Mouse (Mus musculus) spleen, adult 2 months (tissue): ENCODE results near the gene Rbbp8nl. TPM values are rescaled to one million over a fixed set of nuclear protein-coding genes. Genes with fewer than 3 reads are reported as not detected.

ENCODE experiments used
- DNase-seq, 2 experiments: peaks; one replicate each; pipeline versions ENCODE4 v3.0.0 to v3.0.0-alpha.2; 2012 to 2021; ENCODE audit warnings: low spot score in 2 of 2, low read depth in 1 of 2
- H3K27ac ChIP-seq: fragments of 200-500 bp; 2 replicates; pipeline ENCODE4 v1.5.1; 2012; ENCODE audit warnings: low read length, inconsistent platforms; ENCODE audit not compliant: insufficient read depth
- H3K27me3 ChIP-seq: fragments of 200-500 bp; 2 replicates; pipeline ENCODE4 v1.6.1; 2012; ENCODE audit warnings: mild to moderate bottlenecking, moderate library complexity, low read length, inconsistent platforms; ENCODE audit not compliant: control insufficient read depth, insufficient read depth
- H3K36me3 ChIP-seq: fragments of 200-500 bp; 2 replicates; pipeline ENCODE4 v1.6.1; 2012; ENCODE audit warnings: mild to moderate bottlenecking, low read length, inconsistent platforms; ENCODE audit not compliant: control insufficient read depth, insufficient read depth
- H3K4me1 ChIP-seq: fragments of 200-500 bp; 2 replicates; pipeline ENCODE4 v1.6.1; 2011; ENCODE audit warnings: inconsistent platforms; ENCODE audit not compliant: control insufficient read depth, insufficient read depth, insufficient read length
- H3K4me3 ChIP-seq: fragments of 200-500 bp; 2 replicates; pipeline ENCODE4 v1.5.1; 2011; ENCODE audit warnings: mild to moderate bottlenecking, inconsistent platforms; ENCODE audit not compliant: insufficient read depth, insufficient read length; ENCODE audit errors: extremely low read depth
- CTCF ChIP-seq: fragments of 200-500 bp; IDR thresholded peaks from 2 replicates; pipeline ENCODE4 v1.5.1; 2011; ENCODE audit warnings: mild to moderate bottlenecking, inconsistent platforms; ENCODE audit not compliant: insufficient read depth, insufficient read length, insufficient replicate concordance; ENCODE audit errors: extremely low read depth
- POLR2A ChIP-seq: fragments of 200-500 bp; IDR thresholded peaks from 2 replicates; pipeline ENCODE4 v1.6.1; 2011; ENCODE audit warnings: low read depth, low read length, inconsistent platforms
- WGBS: fragments of 180-500 bp; shearing (Covaris S2); methylation state at CpG from one replicate; pipeline ENCODE4 v1.1.7; 2018; 5-methylcytosine and 5-hydroxymethylcytosine counted together
- polyA plus RNA-seq: library from polyadenylated mRNA; depleted of rRNA; stranded (reverse); fragments of >200 nt; gene quantifications from 2 replicates; pipeline ENCODE4 v1.2.3, GENCODE M21; 2012

Gene Rbbp8nl
- polyA plus RNA-seq, 1 experiment = not detected

GRCm38 (mm10) chr2:180317591-180317990, 27.9 kb upstream of the Rbbp8nl start:
- Histone ChIP-seq H3K36me3 (no peaks in the 10 kb centered on the region), H3K4me3 (no peak overlapping the region), H3K27me3 (no peaks in the 10 kb centered on the region), H3K4me1 (no peaks in the 10 kb centered on the region), H3K27ac (no peak overlapping the region)
- no peak for DNase-seq
- TF ChIP-seq POLR2A (no peak), CTCF (no peak)
- 82% methylated on average over 7 of the region's 7 CpGs for WGBS

- H3K27ac ChIP-seq = no peak overlapping the region
- WGBS = 69% methylated on average over 2 of the region's 2 CpGs
- DNase-seq = no peak
These were observed 24.6 kb upstream of the Rbbp8nl start for GRCm38 (mm10) chr2:180314292-180314691.

DNA sequence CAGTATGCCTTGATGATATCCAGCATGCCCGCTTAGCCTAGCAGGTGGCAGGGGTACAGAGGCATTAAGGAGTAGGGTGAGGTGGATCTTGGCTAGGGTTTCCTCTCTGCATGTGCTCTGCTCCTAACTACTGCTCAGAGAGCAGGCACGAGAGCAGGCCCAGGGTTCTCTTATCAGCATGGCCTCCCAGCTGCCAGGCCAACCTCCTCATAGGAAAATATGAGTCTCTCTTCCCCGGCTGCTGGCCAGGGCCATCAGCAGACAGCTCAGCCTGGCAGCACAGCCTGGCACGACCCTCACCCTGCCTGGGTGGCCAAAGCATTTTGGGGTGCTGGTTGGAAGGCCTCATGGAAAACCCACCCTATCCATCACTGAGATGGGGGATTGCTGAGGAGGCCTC, 21.5 kb upstream of the Rbbp8nl start:
- WGBS = 71% methylated on average over 4 of the region's 4 CpGs
- H3K4me3 ChIP-seq = no peak overlapping the region
- DNase-seq = no peak
- no peaks in the 10 kb centered on the region for H3K4me1 ChIP-seq
- no peaks in the 10 kb centered on the region for H3K27me3 ChIP-seq
- H3K36me3 ChIP-seq = no peaks in the 10 kb centered on the region
- no peak overlapping the region for H3K27ac ChIP-seq
- TF ChIP-seq CTCF = no peak
- TF ChIP-seq POLR2A = no peak

More at GRCm38 (mm10) chr2:180314292-180314691, 24.6 kb upstream of the Rbbp8nl start:
- no peaks in the 10 kb centered on the region for H3K36me3 ChIP-seq
- H3K27me3 ChIP-seq = no peaks in the 10 kb centered on the region
- no peaks in the 10 kb centered on the region for H3K4me1 ChIP-seq
- TF ChIP-seq POLR2A = no peak
- TF ChIP-seq CTCF = no peak
- no peak overlapping the region for H3K4me3 ChIP-seq

- WGBS = 31% methylated on average over 2 of the region's 2 CpGs
- no peak for TF ChIP-seq CTCF
- TF ChIP-seq POLR2A = no peak
- no peak overlapping the region for H3K27ac ChIP-seq
- no peaks in the 10 kb centered on the region for H3K36me3 ChIP-seq
- no peak overlapping the region for H3K4me3 ChIP-seq
- H3K4me1 ChIP-seq = no peaks in the 10 kb centered on the region
- H3K27me3 ChIP-seq = no peaks in the 10 kb centered on the region
- no peak for DNase-seq
These were observed 18.0 kb upstream of the Rbbp8nl start for GRCm38 (mm10) chr2:180307680-180308079.

GRCm38 (mm10) chr2:180306423-180307168, 16.9 kb upstream of the Rbbp8nl start:
- Histone ChIP-seq H3K36me3 (no peaks in the 10 kb centered on the region), H3K4me3 (no peak overlapping the region), H3K27me3 (no peaks in the 10 kb centered on the region), H3K27ac (no peak overlapping the region), H3K4me1 (no peaks in the 10 kb centered on the region)
- DNase-seq = no peak
- 86% methylated on average over 8 of the region's 8 CpGs for WGBS
- TF ChIP-seq POLR2A = no peak
- no peak for TF ChIP-seq CTCF

DNA sequence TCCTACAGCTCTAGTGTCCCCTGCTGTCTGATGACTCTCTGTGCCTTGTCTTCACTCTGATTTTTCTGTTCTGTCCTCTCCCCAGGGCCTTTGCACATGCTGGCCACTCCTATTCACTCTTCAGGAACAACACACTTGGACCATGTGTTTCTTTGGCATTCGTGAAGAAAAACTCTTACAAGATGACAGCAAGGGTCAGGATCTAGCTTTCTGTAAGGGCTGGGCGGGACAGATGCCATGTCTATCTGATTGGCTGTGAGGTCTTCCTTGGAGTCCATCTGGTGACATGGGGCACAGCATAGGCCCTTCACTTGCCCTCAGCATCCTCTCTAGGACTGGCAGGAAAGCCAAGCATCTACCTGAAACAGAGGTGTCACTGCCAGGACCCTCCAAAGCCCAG, 16.3 kb upstream of the Rbbp8nl start:
- WGBS = 70% methylated on average over 2 of the region's 2 CpGs
- H3K4me1 ChIP-seq = no peaks in the 10 kb centered on the region
- no peak overlapping the region for H3K4me3 ChIP-seq
- TF ChIP-seq POLR2A (no peak), CTCF (no peak)
- H3K27ac ChIP-seq = no peak overlapping the region
- H3K36me3 ChIP-seq = no peaks in the 10 kb centered on the region
- H3K27me3 ChIP-seq = no peaks in the 10 kb centered on the region
- no peak for DNase-seq

DNA sequence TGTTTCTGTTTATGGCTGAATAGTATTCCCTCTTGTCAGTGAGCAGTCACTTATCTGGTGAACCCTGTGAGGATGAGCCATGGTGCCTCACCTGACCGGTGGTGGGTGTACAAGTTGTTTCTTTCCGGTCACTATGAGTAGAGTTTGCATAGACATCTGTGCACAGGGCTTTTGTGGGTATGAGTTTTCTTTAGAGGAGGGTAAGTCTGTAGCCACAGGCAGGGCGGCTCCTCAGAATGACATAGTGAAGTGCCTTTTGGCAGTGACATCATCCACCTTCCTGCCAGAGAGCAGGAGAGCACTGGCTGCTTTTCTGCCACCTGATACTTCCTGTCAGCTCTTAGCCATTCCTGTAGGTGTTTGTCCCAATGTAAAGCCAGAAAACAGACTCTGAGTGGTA, 15.8 kb upstream of the Rbbp8nl start:
- no peaks in the 10 kb centered on the region for H3K27me3 ChIP-seq

More for the DNA sequence above, 15.8 kb upstream of the Rbbp8nl start:
- Histone ChIP-seq H3K27ac (no peak overlapping the region), H3K36me3 (no peaks in the 10 kb centered on the region), H3K4me1 (no peaks in the 10 kb centered on the region), H3K4me3 (no peak overlapping the region)
- 63% methylated on average over 3 of the region's 3 CpGs for WGBS
- TF ChIP-seq CTCF (no peak), POLR2A (no peak)
- DNase-seq = no peak
